Mouse (Mus musculus) hindbrain, embryonic 16.5 days (tissue): ENCODE data around the gene Pskh1. TPM values are rescaled to one million over a fixed set of nuclear protein-coding genes. Genes with fewer than 3 reads are reported as not detected.

ENCODE experiments used
- ATAC-seq: fragments of 200-750 bp; cut with Nextera tagmentation; 2 replicates; pipeline ENCODE4 v1.8.0; 2017; ENCODE audit warnings: moderate TSS enrichment, moderate library complexity
- H3K27ac ChIP-seq: fragments of 300-500 bp; sonication (generic); 2 replicates; pipeline ENCODE4 v1.5.1; 2014; ENCODE audit warnings: low read depth, mild to moderate bottlenecking, control low read depth, low read length, moderate library complexity
- H3K27me3 ChIP-seq: fragments of 300-500 bp; sonication (generic); replicated peaks from 2 replicates; pipeline ENCODE4 v1.6.1; 2014; ENCODE audit warnings: low read length; ENCODE audit not compliant: control insufficient read depth, insufficient read depth
- H3K36me3 ChIP-seq: fragments of 300-500 bp; sonication (generic); 2 replicates; pipeline ENCODE4 v1.6.1; 2014; ENCODE audit warnings: mild to moderate bottlenecking, low read length, moderate library complexity, mixed read lengths; ENCODE audit not compliant: control insufficient read depth, insufficient read depth
- H3K4me1 ChIP-seq: fragments of 300-500 bp; sonication (generic); 2 replicates; pipeline ENCODE4 v1.6.1; 2014; ENCODE audit warnings: low read depth, low read length; ENCODE audit not compliant: control insufficient read depth, insufficient read depth
- H3K4me2 ChIP-seq: fragments of 300-500 bp; sonication (generic); 2 replicates; pipeline ENCODE4 v1.6.1; 2014; ENCODE audit warnings: mild to moderate bottlenecking, low read length, control low read depth, moderate library complexity
- H3K4me3 ChIP-seq: fragments of 300-500 bp; sonication (generic); 2 replicates; pipeline ENCODE4 v1.5.1; 2014; ENCODE audit warnings: mild to moderate bottlenecking, low read length, control low read depth, moderate library complexity
- H3K9ac ChIP-seq: fragments of 300-500 bp; sonication (generic); 2 replicates; pipeline ENCODE4 v1.6.1; 2014; ENCODE audit warnings: low read depth, mild to moderate bottlenecking, control low read depth, low read length, moderate library complexity
- H3K9me3 ChIP-seq: fragments of 300-500 bp; sonication (generic); 2 replicates; pipeline ENCODE4 v1.6.1; 2014; ENCODE audit warnings: mild to moderate bottlenecking, low read length, moderate library complexity; ENCODE audit not compliant: control insufficient read depth
- WGBS: fragments of 180-500 bp; shearing (Covaris S2); extraction: QIAGEN DNeasy Blood & Tissue Kit; methylation state at CpG from one replicate; pipeline ENCODE4 v1.1.7; 2014; 5-methylcytosine and 5-hydroxymethylcytosine counted together
- polyA plus RNA-seq: library from polyadenylated mRNA; unstranded; fragments of >200 nt; fragmentation: Nextera tagmentation; extraction: Ambion mirVana; gene quantifications from 2 replicates; pipeline ENCODE4 v1.2.1, GENCODE M21; 2015

Pskh1 gene
- polyA plus RNA-seq, 1 experiment from 2014 or later: 11.0 TPM

DNA sequence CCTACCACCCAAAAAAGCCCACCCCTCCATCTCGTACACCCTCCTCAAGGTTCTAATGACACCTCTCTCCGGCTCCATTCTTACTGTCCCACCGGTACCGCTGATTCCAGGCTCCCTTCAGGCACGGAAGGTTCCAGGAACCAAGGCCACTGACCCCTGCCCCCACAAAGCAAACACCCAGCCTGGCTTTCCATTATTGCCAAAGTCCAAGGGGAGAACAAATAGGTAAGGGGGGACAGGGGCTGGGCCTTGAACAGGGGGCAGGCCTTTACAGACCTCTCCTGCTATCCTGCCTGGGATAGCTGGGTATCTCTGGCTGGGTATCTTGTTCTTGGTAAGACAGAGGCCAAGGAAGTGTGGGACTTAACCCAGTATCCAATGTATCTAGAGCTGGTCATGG, 42.3 kb downstream of the Pskh1 start:
- Histone ChIP-seq H3K9ac (no peak overlapping the region), H3K4me1 (peaks cover 4% of the 10 kb centered on the region)
- 98% methylated on average over 5 of the region's 5 CpGs for WGBS

GRCm38 (mm10) chr8:105943321-105943739, 43.1 kb downstream of the Pskh1 start, which contains the start of gene Lcat:
TSS of gene Lcat (minus strand) at chr8:105943382.
- H3K4me2 ChIP-seq: no peak within 1 kb of the TSS

More for the DNA sequence above, 42.3 kb downstream of the Pskh1 start:
- H3K27me3 ChIP-seq: no peaks in the 10 kb centered on the region
- no peaks in the 10 kb centered on the region for H3K9me3 ChIP-seq
- no peak overlapping the region for H3K27ac ChIP-seq
- H3K4me3 ChIP-seq: no peak overlapping the region
- no peak overlapping the region for H3K4me2 ChIP-seq
- no peaks in the 10 kb centered on the region for H3K36me3 ChIP-seq
- no peak for ATAC-seq

DNA sequence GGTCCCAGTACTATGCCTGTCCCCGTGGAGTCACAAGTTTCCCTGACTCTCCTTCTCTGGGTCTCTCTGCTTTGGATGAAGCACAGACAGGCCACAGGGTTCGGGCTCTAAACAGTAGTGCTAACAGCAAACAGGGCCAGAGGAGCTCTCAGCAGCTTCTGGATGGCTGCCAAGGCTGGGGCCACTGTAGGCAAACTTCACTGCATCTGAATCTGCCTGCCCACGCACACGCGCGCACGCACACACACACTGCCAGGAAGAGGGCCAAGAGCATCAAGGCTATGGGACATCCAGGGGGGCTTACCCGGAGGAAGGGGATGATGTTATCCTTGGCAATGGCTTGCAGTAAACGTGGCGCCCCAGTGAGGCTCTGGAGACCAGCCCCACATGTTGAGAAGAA, 49.1 kb downstream of the Pskh1 start:
- no peaks in the 10 kb centered on the region for H3K9me3 ChIP-seq
- no peaks in the 10 kb centered on the region for H3K27me3 ChIP-seq
- ATAC-seq: peak; percentile 46
- H3K4me2 ChIP-seq: no peak overlapping the region
- H3K9ac ChIP-seq: no peak overlapping the region
- no peak overlapping the region for H3K4me3 ChIP-seq
- WGBS: 48% methylated on average over 10 of the region's 10 CpGs
- no peaks in the 10 kb centered on the region for H3K36me3 ChIP-seq
- H3K4me1 ChIP-seq: peaks cover 7% of the 10 kb centered on the region; the same call in 1 of the 2 replicates
- peak overlapping the region; percentile 31 for H3K27ac ChIP-seq

More at GRCm38 (mm10) chr8:105943321-105943739, 43.1 kb downstream of the Pskh1 start, which contains the start of gene Lcat:
- no peaks in the 10 kb centered on the region for H3K27me3 ChIP-seq
- 55% methylated on average over 7 of the region's 8 CpGs for WGBS
- H3K4me3 ChIP-seq: no peak within 1 kb of the TSS
- H3K4me1 ChIP-seq: peaks cover under 1% of the 10 kb centered on the region
- no peak within 1 kb of the TSS for H3K9ac ChIP-seq
- ATAC-seq: peak; percentile 87
- H3K27ac ChIP-seq: peak within 1 kb of the TSS; percentile 58; the same call in 1 of the 2 replicates
- no peaks in the 10 kb centered on the region for H3K36me3 ChIP-seq
- H3K9me3 ChIP-seq: no peaks in the 10 kb centered on the region

DNA sequence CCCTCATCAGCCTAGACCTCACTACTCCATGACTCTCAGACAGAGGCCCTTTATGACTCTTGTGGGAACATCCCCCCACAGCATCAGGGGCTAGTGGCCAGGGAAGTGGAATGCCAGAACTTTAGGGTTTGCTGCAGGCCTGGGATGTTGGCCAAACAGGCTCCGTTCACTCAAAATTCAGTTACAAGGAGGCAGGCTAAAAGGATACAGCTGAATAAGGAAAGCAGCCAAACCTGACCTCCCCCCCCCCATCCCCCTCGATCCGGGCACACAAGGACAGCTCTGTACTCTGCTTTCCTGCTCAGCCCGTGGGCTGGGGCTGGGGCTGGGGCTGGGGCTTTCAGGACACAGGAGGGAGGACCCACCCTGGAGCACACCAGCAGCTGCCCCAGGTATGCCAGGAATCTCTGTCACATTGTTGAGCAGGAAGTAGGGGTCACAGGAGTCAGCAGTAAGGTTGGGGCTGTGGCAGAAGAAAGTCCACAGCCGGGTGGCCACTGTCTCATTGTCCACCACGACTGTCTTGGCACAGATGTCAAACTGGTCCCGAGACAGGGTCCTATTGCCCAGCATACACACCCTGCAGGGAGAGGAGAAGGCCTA, 50.9 kb downstream of the Pskh1 start:
- Histone ChIP-seq H3K4me1 (peaks cover 7% of the 10 kb centered on the region; the same call in 1 of the 2 replicates), H3K4me2 (peak overlapping the region; percentile 10; the same call in 1 of the 2 replicates), H3K9me3 (no peaks in the 10 kb centered on the region), H3K9ac (no peak overlapping the region), H3K4me3 (no peak overlapping the region), H3K36me3 (no peaks in the 10 kb centered on the region), H3K27me3 (no peaks in the 10 kb centered on the region), H3K27ac (peak overlapping the region; percentile 77)
- 37% methylated on average over 7 of the region's 7 CpGs for WGBS
- peak; percentile 95 for ATAC-seq

- Histone ChIP-seq H3K4me2 (no peak overlapping the region), H3K9ac (no peak overlapping the region), H3K27ac (no peak overlapping the region), H3K36me3 (no peaks in the 10 kb centered on the region), H3K9me3 (no peaks in the 10 kb centered on the region), H3K27me3 (no peaks in the 10 kb centered on the region), H3K4me1 (no peaks in the 10 kb centered on the region; the same call in 1 of the 2 replicates), H3K4me3 (no peak overlapping the region)
- 93% methylated on average over 4 of the region's 4 CpGs for WGBS
- ATAC-seq: no peak
Observed at GRCm38 (mm10) chr8:105956556-105956955, 56.3 kb downstream of the Pskh1 start.

DNA sequence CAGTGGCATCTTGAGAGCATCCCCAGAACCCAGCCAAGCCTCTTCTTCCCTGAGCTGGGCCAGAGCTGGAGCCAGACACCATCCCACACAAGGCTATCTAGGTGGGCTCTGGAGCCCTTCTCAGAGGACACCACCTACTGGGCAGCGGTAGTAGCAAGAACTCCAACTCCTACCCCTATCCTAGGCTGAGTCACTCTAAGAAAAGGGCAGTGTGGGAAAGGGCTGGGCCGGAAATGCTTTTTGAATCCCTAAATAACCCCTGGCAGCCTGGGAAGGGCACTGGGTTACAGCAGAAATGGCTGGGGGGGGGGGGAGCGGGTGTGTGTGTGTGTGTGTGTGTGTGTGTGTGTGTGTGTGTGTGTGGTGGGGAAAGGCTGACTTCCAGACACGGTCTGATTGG, 57.6 kb downstream of the Pskh1 start:
- no peaks in the 10 kb centered on the region for H3K27me3 ChIP-seq
- H3K4me3 ChIP-seq: no peak overlapping the region
- no peak for ATAC-seq
- H3K4me1 ChIP-seq: no peaks in the 10 kb centered on the region; the same call in 1 of the 2 replicates
- no peaks in the 10 kb centered on the region for H3K36me3 ChIP-seq
- no peak overlapping the region for H3K27ac ChIP-seq
- H3K4me2 ChIP-seq: no peak overlapping the region
- WGBS: 79% methylated on average over 3 of the region's 4 CpGs
- H3K9ac ChIP-seq: no peak overlapping the region
- H3K9me3 ChIP-seq: no peaks in the 10 kb centered on the region

DNA sequence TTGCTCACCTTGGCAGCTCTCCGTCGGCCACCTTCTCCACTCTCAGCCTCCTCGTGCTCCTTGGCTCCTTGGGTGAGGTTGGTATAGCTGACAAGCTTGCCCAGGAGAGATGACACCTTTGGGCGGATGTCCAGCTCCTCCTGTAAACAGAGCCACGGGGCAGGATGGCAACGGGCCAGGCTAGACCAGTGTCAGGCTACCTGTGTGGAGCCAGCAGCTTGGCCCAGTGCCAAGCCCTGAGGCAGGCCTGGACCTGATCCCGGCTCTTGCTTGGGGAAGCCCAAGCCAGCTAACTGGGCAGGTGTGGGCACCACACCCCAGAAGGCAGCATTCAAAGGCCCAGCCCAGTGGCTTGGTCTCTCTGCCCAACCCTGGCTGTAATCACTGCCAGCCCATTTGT, 59.1 kb downstream of the Pskh1 start:
- ATAC-seq: peak; percentile 42; the same call in 1 of the 2 replicates
- no peak overlapping the region for H3K4me3 ChIP-seq
- no peaks in the 10 kb centered on the region; the same call in 1 of the 2 replicates for H3K4me1 ChIP-seq
- H3K9ac ChIP-seq: no peak overlapping the region
- no peak overlapping the region for H3K27ac ChIP-seq
- H3K27me3 ChIP-seq: peaks cover under 1% of the 10 kb centered on the region
- H3K4me2 ChIP-seq: no peak overlapping the region
- 78% methylated on average over 7 of the region's 7 CpGs for WGBS
- H3K9me3 ChIP-seq: no peaks in the 10 kb centered on the region
- H3K36me3 ChIP-seq: no peaks in the 10 kb centered on the region

GRCm38 (mm10) chr8:105961101-105961500, 60.9 kb downstream of the Pskh1 start:
- no peak overlapping the region for H3K4me3 ChIP-seq
- H3K36me3 ChIP-seq: no peaks in the 10 kb centered on the region
- no peaks in the 10 kb centered on the region for H3K9me3 ChIP-seq
- no peak overlapping the region for H3K27ac ChIP-seq
- 78% methylated on average over 14 of the region's 14 CpGs for WGBS
- no peak overlapping the region for H3K4me2 ChIP-seq
- H3K9ac ChIP-seq: no peak overlapping the region
- H3K27me3 ChIP-seq: peaks cover 17% of the 10 kb centered on the region
- H3K4me1 ChIP-seq: peaks cover 6% of the 10 kb centered on the region
- ATAC-seq: no peak

- no peak for ATAC-seq
- no peak overlapping the region for H3K4me2 ChIP-seq
Observed at GRCm38 (mm10) chr8:105961536-105961935, 61.3 kb downstream of the Pskh1 start.

More at GRCm38 (mm10) chr8:105961536-105961935, 61.3 kb downstream of the Pskh1 start:
- Histone ChIP-seq H3K27ac (no peak overlapping the region), H3K36me3 (no peaks in the 10 kb centered on the region), H3K9me3 (no peaks in the 10 kb centered on the region), H3K4me3 (no peak overlapping the region), H3K27me3 (peaks cover 17% of the 10 kb centered on the region), H3K4me1 (peaks cover 6% of the 10 kb centered on the region), H3K9ac (no peak overlapping the region)
- 84% methylated on average over 10 of the region's 10 CpGs for WGBS
